Mouse (Mus musculus) limb, embryonic 12.5 days (tissue): ENCODE measurements around the gene Olfml2a. TPM values are rescaled to one million over a fixed set of nuclear protein-coding genes. Genes with fewer than 3 reads are reported as not detected.

Experiments used
- ATAC-seq: fragments of 200-750 bp; cut with Nextera tagmentation; 2 replicates; pipeline ENCODE4 v1.8.0; 2017; ENCODE audit warnings: low read depth, moderate TSS enrichment; ENCODE audit not compliant: insufficient number of reproducible peaks, insufficient read depth, low FRiP score, low TSS enrichment
- H3K27ac ChIP-seq: fragments of 300-500 bp; sonication (generic); 2 replicates; pipeline ENCODE4 v1.5.1; 2016; ENCODE audit warnings: mild to moderate bottlenecking, moderate library complexity
- H3K27me3 ChIP-seq: fragments of 300-500 bp; sonication (generic); 2 replicates; pipeline ENCODE4 v1.6.1; 2016; ENCODE audit warnings: mild to moderate bottlenecking, moderate library complexity
- H3K36me3 ChIP-seq: fragments of 300-500 bp; sonication (generic); 2 replicates; pipeline ENCODE4 v1.6.1; 2016; ENCODE audit warnings: mild to moderate bottlenecking, moderate library complexity
- H3K4me1 ChIP-seq: fragments of 300-500 bp; sonication (generic); replicated peaks from 2 replicates; pipeline ENCODE4 v1.6.1; 2016
- H3K4me2 ChIP-seq: fragments of 300-500 bp; sonication (generic); 2 replicates; pipeline ENCODE4 v1.6.1; 2016; ENCODE audit warnings: mild to moderate bottlenecking, moderate library complexity
- H3K4me3 ChIP-seq: fragments of 300-500 bp; sonication (generic); replicated peaks from 2 replicates; pipeline ENCODE4 v1.5.1; 2016; ENCODE audit warnings: mild to moderate bottlenecking
- H3K9ac ChIP-seq: fragments of 300-500 bp; sonication (generic); replicated peaks from 2 replicates; pipeline ENCODE4 v1.6.1; 2016; ENCODE audit warnings: mild to moderate bottlenecking, moderate library complexity
- H3K9me3 ChIP-seq: fragments of 300-500 bp; sonication (generic); 2 replicates; pipeline ENCODE4 v1.6.1; 2016; ENCODE audit warnings: mild to moderate bottlenecking, moderate library complexity
- WGBS: fragments of 180-500 bp; shearing (Covaris S2); methylation state at CpG from one replicate; pipeline ENCODE4 v1.1.7; 2016; 5-methylcytosine and 5-hydroxymethylcytosine counted together
- polyA plus RNA-seq: library from polyadenylated mRNA; unstranded; fragments of >200 nt; fragmentation: Nextera tagmentation; extraction: Ambion mirVana; gene quantifications from 2 replicates; pipeline ENCODE4 v1.2.1, GENCODE M21; 2016

The Olfml2a gene
- polyA plus RNA-seq, 1 experiment from 2014 or later = 4.7 TPM

GRCm38 (mm10) chr2:39012768-39013279 lies 81.0 kb downstream of the Olfml2a start:
- no peak overlapping the region for H3K4me3 ChIP-seq
- peaks cover 64% of the 10 kb centered on the region for H3K36me3 ChIP-seq
- H3K4me1 ChIP-seq = peaks cover 11% of the 10 kb centered on the region
- WGBS = 90% methylated on average over 7 of the region's 7 CpGs
- no peaks in the 10 kb centered on the region for H3K27me3 ChIP-seq
- no peak overlapping the region for H3K4me2 ChIP-seq
- H3K9ac ChIP-seq = no peak overlapping the region
- H3K27ac ChIP-seq = no peak overlapping the region
- no peaks in the 10 kb centered on the region for H3K9me3 ChIP-seq
- no peak for ATAC-seq

Other genes with a start within 250 kb of the Olfml2a start
- 0.12 and 0.14 TPM in 2 replicates for gene Nr5a1, start 217.4 kb upstream of the Olfml2a start, polyA plus RNA-seq
- 0.83 and 0.85 TPM in 2 replicates for gene Nr6a1, start 4.3 kb upstream of the Olfml2a start, polyA plus RNA-seq
- gene Wdr38, start 65.5 kb downstream of the Olfml2a start, polyA plus RNA-seq = 1.4 and 1.8 TPM in 2 replicates
- gene Arpc5l, start 73.4 kb downstream of the Olfml2a start, polyA plus RNA-seq = 111 and 118 TPM in 2 replicates
- 1,152 and 1,201 TPM in 2 replicates for gene Rpl35, start 73.6 kb downstream of the Olfml2a start, polyA plus RNA-seq
- gene Golga1, start 133.6 kb downstream of the Olfml2a start, polyA plus RNA-seq = 28.8 and 29.6 TPM in 2 replicates